Mouse (Mus musculus) testis, adult 2 months (tissue): ENCODE data around the gene Fyn. TPM values are rescaled to one million over a fixed set of nuclear protein-coding genes. Genes with fewer than 3 reads are reported as not detected.
A peak's percentile ranks its signal among the peaks of the same experiment; 100 is the strongest.

Experiments
- H3K27ac ChIP-seq: fragments of 200-500 bp; 2 replicates; pipeline ENCODE4 v1.5.1; 2012; ENCODE audit warnings: low read depth, low read length; ENCODE audit not compliant: control insufficient read depth, insufficient read depth
- H3K27me3 ChIP-seq: fragments of 200-500 bp; 2 replicates; pipeline ENCODE4 v1.6.1; 2012; ENCODE audit warnings: mild to moderate bottlenecking, low read length, moderate library complexity; ENCODE audit not compliant: control insufficient read depth, insufficient read depth
- H3K36me3 ChIP-seq: fragments of 200-500 bp; 2 replicates; pipeline ENCODE4 v1.6.1; 2012; ENCODE audit warnings: mild to moderate bottlenecking, low read length; ENCODE audit not compliant: control insufficient read depth, insufficient read depth
- H3K4me1 ChIP-seq: fragments of 200-500 bp; 2 replicates; pipeline ENCODE4 v1.6.1; 2012; ENCODE audit warnings: low read length; ENCODE audit not compliant: control insufficient read depth, insufficient read depth
- H3K4me3 ChIP-seq: fragments of 200-500 bp; 2 replicates; pipeline ENCODE4 v1.5.1; 2012; ENCODE audit warnings: low read depth, mild to moderate bottlenecking, low read length, moderate library complexity, mixed read lengths; ENCODE audit not compliant: control insufficient read depth
- CTCF ChIP-seq: fragments of 200-500 bp; IDR thresholded peaks from 2 replicates; pipeline ENCODE4 v1.5.1; 2012; ENCODE audit warnings: low read depth, mild to moderate bottlenecking, inconsistent platforms, low read length, moderate library complexity; ENCODE audit not compliant: control insufficient read depth, insufficient read depth, insufficient replicate concordance
- POLR2A ChIP-seq: fragments of 200-500 bp; IDR thresholded peaks from 2 replicates; pipeline ENCODE4 v1.6.1; 2012; ENCODE audit warnings: low read depth, mild to moderate bottlenecking, inconsistent platforms, low read length, moderate library complexity; ENCODE audit not compliant: control insufficient read depth
- polyA plus RNA-seq: library from polyadenylated mRNA; depleted of rRNA; stranded (reverse); fragments of >200 nt; gene quantifications from 2 replicates; pipeline ENCODE4 v1.2.3, GENCODE M21; 2012

Gene Fyn
- polyA plus RNA-seq, 1 experiment, result 18.8 TPM

GRCm38 (mm10) chr10:39501977-39502706 lies 133.5 kb downstream of the Fyn start:
- Histone ChIP-seq H3K27me3 (no peaks in the 10 kb centered on the region), H3K4me3 (no peak overlapping the region), H3K4me1 (no peaks in the 10 kb centered on the region), H3K27ac (no peak overlapping the region), H3K36me3 (no peaks in the 10 kb centered on the region)
- TF ChIP-seq CTCF (no peak), POLR2A (no peak)

- TF ChIP-seq POLR2A (no peak), CTCF (no peak)
- Histone ChIP-seq H3K36me3 (no peaks in the 10 kb centered on the region), H3K27me3 (no peaks in the 10 kb centered on the region), H3K4me1 (no peaks in the 10 kb centered on the region), H3K4me3 (no peak overlapping the region), H3K27ac (no peak overlapping the region)
These were observed 134.7 kb downstream of the Fyn start for GRCm38 (mm10) chr10:39503331-39503730.

GRCm38 (mm10) chr10:39505007-39505406 lies 136.4 kb downstream of the Fyn start:
- Histone ChIP-seq H3K27ac (no peak overlapping the region), H3K4me3 (no peak overlapping the region), H3K27me3 (no peaks in the 10 kb centered on the region), H3K36me3 (no peaks in the 10 kb centered on the region), H3K4me1 (no peaks in the 10 kb centered on the region)
- TF ChIP-seq POLR2A (no peak), CTCF (no peak)

- Histone ChIP-seq H3K4me3 (no peak overlapping the region), H3K27me3 (no peaks in the 10 kb centered on the region), H3K27ac (no peak overlapping the region), H3K4me1 (no peaks in the 10 kb centered on the region), H3K36me3 (no peaks in the 10 kb centered on the region)
- TF ChIP-seq CTCF (no peak), POLR2A (no peak)
These were observed 137.0 kb downstream of the Fyn start for GRCm38 (mm10) chr10:39505621-39506020.

- Histone ChIP-seq H3K36me3 (no peaks in the 10 kb centered on the region), H3K4me1 (no peaks in the 10 kb centered on the region), H3K4me3 (no peak overlapping the region), H3K27me3 (no peaks in the 10 kb centered on the region), H3K27ac (no peak overlapping the region)
- no peak for TF ChIP-seq CTCF
- TF ChIP-seq POLR2A, result no peak
These were observed 137.7 kb downstream of the Fyn start for GRCm38 (mm10) chr10:39506353-39506752.

GRCm38 (mm10) chr10:39506831-39507230 lies 138.2 kb downstream of the Fyn start:
- TF ChIP-seq CTCF, result 0 out of 2 replicates have a peak, but pooled peaks have one; percentile 7
- no peak for TF ChIP-seq POLR2A
- Histone ChIP-seq H3K36me3 (no peaks in the 10 kb centered on the region), H3K27ac (no peak overlapping the region), H3K4me1 (no peaks in the 10 kb centered on the region), H3K4me3 (no peak overlapping the region), H3K27me3 (no peaks in the 10 kb centered on the region)

GRCm38 (mm10) chr10:39508801-39509200 lies 140.1 kb downstream of the Fyn start:
- no peaks in the 10 kb centered on the region for H3K4me1 ChIP-seq
- no peak for TF ChIP-seq CTCF
- TF ChIP-seq POLR2A, result no peak

GRCm38 (mm10) chr10:39509937-39510336 lies 141.3 kb downstream of the Fyn start:
- no peak overlapping the region for H3K4me3 ChIP-seq
- no peaks in the 10 kb centered on the region for H3K36me3 ChIP-seq
- H3K4me1 ChIP-seq, result no peaks in the 10 kb centered on the region
- no peak overlapping the region for H3K27ac ChIP-seq
- no peaks in the 10 kb centered on the region for H3K27me3 ChIP-seq
- TF ChIP-seq CTCF (no peak), POLR2A (no peak)

More at GRCm38 (mm10) chr10:39508801-39509200, 140.1 kb downstream of the Fyn start:
- no peak overlapping the region for H3K27ac ChIP-seq
- H3K4me3 ChIP-seq, result no peak overlapping the region
- no peaks in the 10 kb centered on the region for H3K36me3 ChIP-seq
- H3K27me3 ChIP-seq, result no peaks in the 10 kb centered on the region
